Mouse (Mus musculus) 3134 (cell line): ENCODE measurements at regions not wholly inside any gene's neighbourhood (a gene's known extent, or its start where the extent isn't known, plus 50 kb on each side); places are given as distances from the start of the nearest gene placed in this dataset.
"Not testable (repeated sequence)": the region's sequence is repeated elsewhere in the genome, so short reads cannot be mapped to it uniquely, and the experiment has no call there.

Experiments used
- DNase-seq: peaks from one replicate; pipeline ENCODE4 v3.0.0-alpha.2; 2011; ENCODE audit warnings: low spot score; ENCODE audit not compliant: insufficient read length; ENCODE audit errors: extremely low read depth

DNA sequence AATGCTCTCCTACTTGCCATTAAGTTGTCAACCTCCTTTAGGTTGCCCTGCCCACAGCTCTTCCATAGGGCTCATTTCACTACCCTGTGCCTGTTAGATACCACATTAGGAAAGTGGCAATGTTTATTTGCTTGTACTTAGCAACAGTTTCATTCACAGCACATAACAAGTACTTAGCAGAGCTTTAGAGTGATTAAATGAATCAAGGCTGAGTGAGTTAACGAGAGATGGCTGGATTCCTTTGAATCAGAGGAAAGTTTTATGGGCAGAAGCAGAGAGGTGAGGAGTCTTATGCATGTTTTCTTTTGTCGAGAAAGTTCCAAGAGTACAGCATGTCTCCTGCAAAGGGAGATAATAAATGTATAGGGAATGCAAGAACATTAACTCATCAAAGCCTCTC, 60.5 kb downstream of the Ptgs2 start:
- DNase-seq: no peak

DNA sequence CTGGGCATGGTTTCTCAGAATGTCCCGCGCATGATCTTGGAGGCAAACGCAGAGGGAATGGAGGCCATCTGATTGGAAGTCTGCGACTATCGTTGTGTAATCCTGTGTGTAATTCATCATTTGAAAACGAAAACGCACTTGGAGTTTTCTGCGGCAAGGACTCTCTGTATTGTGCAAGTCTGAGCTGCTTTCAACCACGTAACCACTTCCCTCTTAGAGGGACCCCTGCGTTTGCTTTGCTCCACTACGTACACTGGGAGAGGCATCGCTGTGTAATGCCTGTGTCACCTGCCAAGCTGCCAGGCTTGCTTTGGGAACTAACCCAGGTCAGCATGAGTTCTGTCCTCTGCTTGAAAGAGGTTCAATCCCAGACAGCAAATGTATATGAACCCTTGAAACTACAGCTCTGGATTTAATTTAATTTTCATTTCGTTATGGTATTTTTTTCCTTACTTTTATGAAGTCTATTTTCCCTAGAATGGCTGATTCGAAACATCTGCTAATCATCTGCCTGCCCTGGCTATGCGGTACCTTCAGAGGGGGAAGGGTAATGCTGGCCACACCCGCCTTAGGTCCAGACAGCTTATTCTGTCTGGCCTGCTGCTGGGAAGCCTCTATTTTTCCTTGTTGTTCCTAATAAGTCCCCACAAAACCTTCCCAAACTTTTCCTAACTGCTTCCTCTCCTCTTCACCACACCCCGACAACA, 65.2 kb downstream of the Ptgs2 start:
- peak; percentile 60 for DNase-seq

DNA sequence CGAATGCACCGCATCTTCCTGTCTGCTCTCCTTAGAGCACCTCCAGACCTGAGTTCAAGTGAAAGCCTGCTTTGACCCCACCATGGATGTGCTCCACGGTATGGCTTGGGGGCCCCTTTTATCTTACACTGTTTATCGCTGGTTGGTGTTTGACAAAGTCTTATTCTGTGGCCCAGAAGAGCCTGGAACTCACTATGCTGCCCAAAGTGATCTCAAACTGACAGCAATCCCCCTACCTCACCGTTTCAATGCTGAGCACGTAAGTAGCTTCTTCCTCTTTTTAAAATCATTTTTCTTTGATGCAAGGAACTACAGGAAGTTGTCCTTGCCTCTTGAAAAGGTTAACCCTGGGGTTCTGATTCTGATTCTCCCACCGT, 65.8 kb downstream of the Ptgs2 start:
- no peak for DNase-seq

DNA sequence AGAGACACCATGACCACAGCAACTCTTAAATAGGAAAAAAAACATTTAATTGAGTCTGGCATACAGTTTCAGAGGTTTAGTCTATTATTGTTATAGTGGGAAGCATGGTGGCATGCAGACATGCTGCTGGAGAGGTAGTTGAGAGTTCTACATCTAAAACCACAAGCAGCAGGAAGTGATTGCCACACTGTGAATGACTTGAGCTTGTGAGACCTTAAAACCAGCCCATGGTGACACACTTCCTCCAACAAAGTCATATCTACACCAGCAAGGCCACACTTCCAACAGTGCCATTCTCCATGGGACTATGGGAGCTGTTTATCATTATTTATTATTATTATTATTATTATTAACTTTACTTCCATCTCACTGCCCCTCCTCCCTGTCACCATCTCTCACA, 67.3 kb downstream of the Ptgs2 start:
- no peak for DNase-seq

DNA sequence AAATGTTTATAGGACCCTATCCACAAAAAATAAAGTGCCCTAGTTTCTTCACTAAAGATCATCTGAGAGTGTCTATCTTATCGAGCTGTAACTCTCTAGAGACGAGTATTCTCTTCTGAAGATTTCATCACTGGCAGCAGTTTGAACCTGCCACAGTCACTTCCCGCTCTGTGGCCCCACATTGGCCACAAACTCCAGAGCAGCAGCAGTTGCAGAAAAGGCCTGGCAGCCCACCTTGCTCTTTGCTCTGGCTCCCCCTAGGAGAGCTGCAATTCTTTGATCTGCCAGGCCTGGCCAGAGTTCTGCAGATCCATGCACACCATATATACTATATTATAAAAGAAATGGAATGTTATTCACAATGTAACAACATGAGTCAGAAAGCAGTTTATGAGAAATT, 74.4 kb downstream of the Ptgs2 start:
- DNase-seq: no peak

DNA sequence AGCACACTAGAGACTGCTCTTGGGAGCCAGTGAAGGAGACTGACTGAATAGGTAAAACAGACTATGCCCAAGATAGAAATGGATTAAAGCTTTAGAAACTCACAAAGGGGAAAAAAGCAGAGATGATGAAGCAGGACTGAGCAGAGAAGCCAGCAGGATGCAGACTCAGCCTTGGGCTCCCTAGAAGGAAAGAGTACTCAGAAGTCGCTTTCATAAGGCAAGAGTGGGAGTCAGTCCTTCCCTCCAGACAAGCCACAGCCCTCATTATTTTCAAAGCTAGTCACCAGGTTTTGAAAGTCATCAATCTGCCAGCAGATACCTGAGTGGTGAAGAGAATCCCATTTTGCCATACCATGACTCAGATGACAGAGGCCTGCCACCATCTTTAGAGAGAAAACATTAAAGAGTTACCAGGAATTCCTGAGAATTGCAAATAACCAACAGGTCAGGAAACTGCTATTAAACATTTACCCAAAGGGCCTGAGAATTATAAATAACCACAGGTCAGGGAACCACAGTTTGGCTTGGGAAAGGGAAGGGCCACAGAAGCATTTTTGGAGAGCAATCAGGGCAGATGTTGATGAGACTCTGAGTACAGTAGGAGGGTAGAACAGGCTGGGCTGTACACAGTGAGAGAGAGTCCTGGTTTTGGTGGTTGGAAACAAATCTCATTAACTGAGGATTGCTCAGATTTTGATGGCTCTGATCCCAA, 77.4 kb downstream of the Ptgs2 start:
- no peak for DNase-seq

DNA sequence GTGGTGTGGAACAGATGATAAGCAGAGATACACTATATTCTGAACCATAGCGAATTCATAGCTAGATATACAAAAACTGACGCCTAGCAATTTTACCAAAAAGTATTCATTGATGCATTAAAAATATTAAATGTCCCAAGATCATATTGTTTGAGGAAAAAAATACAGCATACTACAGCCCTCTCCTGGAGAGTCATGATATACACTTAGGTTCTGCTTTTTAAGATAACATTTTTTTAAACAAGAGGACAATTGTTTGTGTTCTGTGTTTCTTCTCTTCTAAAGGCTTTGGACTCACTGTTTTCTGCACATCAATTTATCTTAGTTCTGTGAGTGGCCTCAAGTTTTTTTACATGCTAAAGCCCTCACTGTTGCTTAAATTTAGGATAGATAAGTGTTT, 102.2 kb downstream of the Ptgs2 start:
- peak; percentile 16 for DNase-seq

DNA sequence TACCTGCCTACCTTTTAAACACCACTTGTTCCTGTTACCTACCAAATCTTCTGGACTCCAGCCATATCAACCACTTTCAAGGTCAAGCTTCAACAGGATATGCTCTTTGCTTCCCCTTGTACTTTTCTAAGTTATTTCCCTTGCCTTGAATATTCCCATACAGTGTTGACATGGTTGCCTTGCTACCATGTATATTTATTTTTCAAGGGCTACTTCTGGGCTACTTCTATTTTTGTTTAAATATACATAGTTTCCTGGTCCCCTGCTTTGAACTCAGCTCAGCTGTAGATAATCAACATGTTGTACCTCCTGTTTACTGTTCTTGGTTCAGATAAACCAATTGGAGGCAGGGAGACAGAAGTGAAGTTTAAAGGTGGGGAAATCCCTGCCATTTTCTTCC, 106.8 kb upstream of the Pdc start:
- DNase-seq: no peak

DNA sequence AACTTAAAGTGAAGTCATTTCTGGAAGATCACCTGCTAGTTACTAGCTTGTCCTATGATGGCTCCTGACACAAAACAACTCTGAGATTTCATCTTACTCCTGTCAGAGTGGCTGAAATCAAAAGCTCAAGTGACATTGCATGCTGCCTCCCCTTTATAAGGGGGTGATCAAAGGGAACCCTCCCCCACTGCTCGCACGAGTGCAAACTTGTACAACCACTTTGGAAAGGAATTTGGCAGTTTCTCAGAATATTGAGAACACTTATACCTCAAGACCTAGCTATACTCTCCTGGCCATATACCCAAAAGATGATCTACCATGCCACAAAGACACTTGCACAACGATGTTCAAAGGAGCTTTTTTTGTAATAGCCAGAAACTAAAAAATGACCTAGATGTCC, 102.5 kb upstream of the Pdc start:
- no peak for DNase-seq

DNA sequence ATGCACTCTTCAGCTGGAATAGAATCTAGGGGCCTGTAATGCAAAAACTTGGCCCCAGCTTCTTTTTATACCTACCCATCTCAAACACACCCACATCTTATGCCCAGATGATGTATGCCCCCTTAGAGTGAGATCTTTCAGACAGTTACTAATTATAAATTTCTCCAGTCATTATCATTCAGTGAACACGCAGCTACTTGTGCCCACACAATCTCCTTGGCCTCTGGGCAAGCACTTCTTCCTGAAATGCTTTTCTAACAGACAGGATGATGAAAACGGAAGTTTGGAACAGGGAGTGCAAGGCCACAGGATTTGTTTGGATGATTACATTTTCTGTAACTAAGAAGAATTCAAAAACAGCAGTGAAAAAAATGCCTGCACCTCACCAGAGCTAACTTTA, 100.4 kb upstream of the Pdc start:
- DNase-seq: peak; percentile 22

DNA sequence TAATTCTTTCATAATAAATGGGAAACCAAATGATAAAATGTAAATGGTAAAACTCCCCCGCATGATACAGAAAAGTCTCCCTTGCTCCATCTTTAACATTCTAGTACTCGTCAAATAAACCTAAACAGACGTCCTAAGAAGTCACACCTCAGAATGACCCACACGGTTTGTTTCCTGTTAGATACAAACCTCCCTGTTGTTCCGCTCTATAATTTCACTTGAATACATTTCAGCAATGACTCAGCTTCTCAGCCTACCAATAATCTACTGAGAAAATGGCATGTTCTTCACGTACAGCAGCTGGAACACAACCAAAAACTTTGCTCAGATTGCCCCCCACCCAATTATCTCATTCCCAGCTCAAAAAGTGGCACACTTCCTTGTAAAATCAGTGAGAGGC, 93.7 kb upstream of the Pdc start:
- DNase-seq: no peak

DNA sequence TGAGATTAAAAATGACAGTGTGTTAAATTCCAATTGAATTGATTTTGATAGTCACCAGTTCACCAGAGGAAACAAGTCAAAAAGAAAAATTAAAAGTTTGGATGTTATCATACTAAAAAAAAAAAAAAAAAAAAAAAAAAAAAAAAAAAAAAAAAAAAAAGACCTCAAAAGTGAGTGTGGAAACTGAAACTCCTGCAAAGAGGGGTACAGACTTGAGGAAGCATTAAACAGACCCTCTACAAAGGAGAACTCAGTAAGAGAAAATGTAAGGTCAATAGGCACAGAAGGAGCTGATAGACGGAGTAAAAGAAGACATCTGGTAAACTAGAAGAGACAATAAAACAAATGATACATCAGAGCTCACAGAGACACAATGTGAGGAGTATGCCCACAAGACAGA, 79.7 kb upstream of the Pdc start:
- DNase-seq: not testable (repeated sequence)

DNA sequence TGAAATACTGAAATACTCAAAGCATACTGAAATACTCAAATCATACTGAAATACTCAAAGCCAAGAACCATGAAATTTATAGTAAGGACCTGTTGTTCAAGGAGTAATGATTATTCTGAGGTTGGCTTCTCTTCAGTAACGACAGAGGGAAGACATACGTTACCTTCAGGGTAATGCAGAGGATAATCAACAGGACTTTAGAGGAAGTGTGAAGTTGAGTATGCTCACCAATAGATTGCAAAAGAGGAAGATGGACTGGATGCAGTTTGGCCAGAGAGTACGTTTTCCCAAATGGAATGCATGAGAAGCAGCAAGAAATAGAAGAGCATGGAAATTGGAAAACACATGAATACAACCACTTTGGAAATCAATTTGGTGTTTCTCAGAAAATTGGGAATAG, 79.1 kb upstream of the Pdc start:
- no peak for DNase-seq

DNA sequence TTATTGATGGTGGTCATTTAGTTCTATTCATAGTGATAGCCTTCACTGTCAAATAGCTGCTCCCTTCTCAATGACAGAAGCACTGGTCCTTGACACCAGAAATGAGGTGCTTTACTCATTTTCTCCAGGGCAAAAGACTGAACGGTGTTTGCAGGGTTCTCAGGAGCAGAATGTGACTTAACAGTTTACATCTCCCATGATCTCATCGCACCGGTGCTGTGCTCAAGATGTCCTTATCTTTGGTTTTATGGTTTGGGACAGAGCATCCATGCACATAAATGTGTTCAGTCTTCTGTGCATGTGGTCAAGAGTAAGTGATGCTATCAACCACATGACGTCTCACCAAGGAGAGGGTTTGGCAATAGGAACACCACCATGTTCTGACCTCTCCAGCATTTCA, 78.1 kb upstream of the Pdc start:
- DNase-seq: no peak

DNA sequence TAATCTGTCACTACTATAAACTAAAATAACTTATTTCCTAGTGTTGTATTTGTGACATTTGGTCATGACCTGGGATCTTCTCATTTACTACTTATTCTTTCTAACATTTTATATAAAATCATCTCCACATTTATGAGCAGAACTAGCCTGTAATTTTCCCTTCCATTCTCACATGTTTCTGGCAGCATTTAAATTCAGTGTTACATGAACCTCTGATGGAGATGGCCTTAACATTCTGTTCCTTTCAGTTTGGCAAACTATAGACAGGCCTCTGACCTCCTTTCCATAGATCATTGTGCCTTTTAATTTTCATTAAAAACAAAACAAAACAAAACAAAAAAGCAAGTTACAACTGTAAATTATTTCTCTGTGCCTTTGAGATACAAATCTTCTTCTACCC, 77.1 kb upstream of the Pdc start:
- no peak for DNase-seq

DNA sequence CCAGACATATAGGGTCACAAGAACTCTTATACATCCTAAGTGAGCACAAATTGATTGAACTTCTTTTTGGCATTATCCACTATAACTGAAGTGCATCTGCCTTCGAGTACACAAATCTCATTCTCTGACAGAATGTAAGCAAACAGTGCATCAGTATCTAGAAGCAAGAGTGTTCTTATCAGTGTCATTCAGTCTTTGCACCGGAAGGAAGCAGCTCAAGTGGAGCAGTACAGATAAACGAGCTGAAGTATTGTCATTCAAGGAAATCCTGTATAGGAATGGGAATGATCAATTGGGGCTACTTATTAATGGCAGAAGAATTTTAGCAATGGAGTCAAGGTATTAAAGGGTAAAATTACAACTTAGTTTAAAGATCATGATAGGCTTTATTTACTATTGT, 74.3 kb upstream of the Pdc start:
- no peak for DNase-seq

DNA sequence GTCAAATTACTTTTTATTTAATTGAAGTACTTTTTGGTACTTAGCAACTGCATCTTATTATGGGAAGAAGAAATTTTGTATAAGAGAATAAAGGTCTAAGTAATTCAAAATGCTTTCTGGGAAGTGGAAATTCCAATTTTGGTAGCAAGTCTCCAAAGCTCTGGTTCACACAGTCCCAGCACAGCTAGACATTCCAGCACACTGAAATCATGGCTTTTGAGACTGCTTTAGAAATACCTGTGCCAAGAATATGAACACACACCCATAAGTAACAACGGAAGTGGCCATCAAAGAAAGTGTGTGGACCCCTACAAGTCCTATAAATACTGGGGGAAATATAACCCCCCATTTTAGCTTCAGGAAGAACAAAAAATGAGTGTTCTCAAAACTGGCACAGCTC, 67.8 kb upstream of the Pdc start:
- peak; percentile 28 for DNase-seq

DNA sequence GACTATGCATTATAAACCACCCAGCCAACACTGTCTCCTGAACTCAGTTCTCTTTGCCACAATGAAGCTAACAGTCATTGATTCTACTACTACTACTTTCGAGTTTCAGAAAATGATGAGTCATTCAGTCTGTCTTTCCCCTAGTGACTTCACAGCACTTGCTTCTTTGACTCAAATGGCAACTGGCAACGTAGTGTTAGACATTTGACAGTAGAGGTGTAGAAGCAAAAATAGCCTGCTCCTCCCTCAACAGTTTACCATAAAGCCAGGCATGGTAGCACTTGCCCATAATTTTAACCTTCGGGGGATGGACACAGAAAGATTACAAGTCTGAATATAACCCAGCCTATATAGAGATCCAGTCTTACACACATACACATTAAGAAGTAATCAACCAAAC, 67.3 kb upstream of the Pdc start:
- peak; percentile 9 for DNase-seq

DNA sequence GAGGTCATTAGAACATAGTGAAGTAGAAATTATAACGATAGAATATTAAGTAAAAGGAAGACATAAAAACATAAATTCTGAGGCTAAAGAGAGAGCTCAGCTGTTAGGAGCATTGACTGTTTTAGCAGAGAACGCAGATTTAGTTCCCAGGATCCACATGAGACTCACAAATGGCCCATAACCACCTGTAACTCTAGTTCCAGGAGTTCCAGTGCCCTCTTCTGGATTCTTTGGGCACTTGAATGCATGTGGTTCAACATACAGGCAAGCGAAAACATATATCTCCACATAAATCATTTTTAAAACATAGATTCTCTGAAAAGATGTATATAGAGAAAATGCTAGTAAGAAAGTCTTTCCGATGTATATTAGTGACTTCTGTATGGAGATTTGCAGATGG, 61.6 kb upstream of the Pdc start:
- no peak for DNase-seq

DNA sequence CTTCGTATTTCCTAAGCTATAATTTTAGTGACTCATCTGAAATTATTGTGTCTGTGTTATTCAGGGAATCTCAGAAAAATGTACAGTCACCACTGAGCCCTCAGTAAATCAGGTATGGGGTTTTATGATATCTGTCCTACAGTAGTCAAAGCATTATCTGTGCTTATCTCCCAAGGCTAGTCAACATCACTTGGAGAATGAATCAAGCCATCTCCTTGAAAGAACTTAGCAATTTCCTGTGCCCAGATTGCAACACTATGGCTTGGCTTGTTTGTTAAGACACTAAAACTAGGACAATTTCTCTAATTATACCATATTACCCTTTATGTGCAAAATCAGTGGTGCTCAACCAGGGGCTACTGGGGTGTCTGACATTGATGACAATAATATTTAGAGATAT, 58.9 kb upstream of the Pdc start:
- DNase-seq: no peak

DNA sequence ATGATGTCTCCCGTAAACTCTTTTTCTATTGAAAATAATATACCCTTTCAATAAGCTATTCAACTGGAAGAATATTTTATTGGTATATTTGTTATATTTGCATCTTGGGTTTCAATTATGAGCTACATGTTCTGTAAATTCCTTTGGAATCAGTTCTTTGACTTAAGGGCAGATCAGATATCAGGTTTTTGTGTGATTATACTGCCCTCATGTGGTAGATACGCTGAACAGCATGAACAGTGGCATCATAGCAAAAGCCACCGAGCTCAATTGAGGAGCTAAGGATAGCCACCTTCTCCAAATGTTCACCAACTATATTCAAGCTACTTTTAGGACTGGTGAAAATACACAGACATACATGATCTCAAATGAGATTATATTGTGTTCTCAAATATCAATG, 52.7 kb upstream of the Pdc start:
- no peak for DNase-seq

DNA sequence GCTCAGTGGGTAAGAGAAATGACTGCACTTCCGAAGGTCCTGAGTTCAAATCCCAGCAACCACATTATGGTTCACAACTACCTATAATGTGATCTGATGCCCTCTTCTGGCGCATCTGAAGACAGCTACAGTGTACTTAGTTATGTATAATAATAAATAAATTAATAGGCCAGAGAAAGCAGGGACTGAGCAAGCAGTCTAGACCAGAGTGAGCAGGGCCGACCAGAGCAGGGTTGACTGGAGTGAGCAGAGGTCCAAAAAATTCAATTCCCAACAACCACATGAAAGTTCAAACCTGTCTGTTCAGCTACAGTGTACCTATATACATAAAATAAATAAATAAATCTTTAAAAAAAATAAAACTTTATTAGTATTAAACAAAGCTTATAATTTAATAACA, 52.2 kb upstream of the Pdc start:
- DNase-seq: no peak
